Mouse (Mus musculus) bone marrow, adult 2 months (tissue): ENCODE measurements around the gene Tmem161b.

Source experiments
- CTCF ChIP-seq: fragments of 200-500 bp; IDR thresholded peaks from 2 replicates; pipeline ENCODE4 v1.5.1; 2011; ENCODE audit warnings: low read length, control low read depth; ENCODE audit not compliant: control insufficient read depth, insufficient read depth
- POLR2A ChIP-seq: fragments of 200-500 bp; IDR thresholded peaks from 2 replicates; pipeline ENCODE4 v1.6.1; 2011; ENCODE audit warnings: low read depth, mild to moderate bottlenecking, control low read depth, low read length, borderline replicate concordance; ENCODE audit not compliant: control insufficient read depth

GRCm38 (mm10) chr13:84238184-84238583 is 16.1 kb downstream of the Tmem161b start:
- TF ChIP-seq CTCF (no peak), POLR2A (no peak)
